ENCODE assay signal across 17 mouse cellular contexts in genomic region chr6:6207395-6207794, GRCm38 (mm10). TPM values are rescaled to one million over a fixed set of nuclear protein-coding genes. Genes with fewer than 3 reads are reported as not detected.
A peak's percentile ranks its signal among the peaks of the same experiment; 100 is the strongest.
DNase-seq lines count a peak whose midpoint lies in the region; ATAC-seq and TF ChIP-seq lines count a peak whose summit lies in the region.
"Had no signal": no experiment of that assay in that cellular context is flagged by ENCODE, and none has a peak within 500 bp of the region (broad histone marks: within the 10 kb centered on the region; RNA-seq: fewer than 3 reads in every experiment).

No protein-coding gene starts in this region.

- DNase-seq in heart, adult 11 months: peak; percentile 44
- no peak for DNase-seq in heart, postnatal 25 days (ENCODE audit: low spot score)
- DNase-seq in ES-E14 (ENCODE audit: low read depth, low spot score): no peak
- no peak for DNase-seq in liver, postnatal 0 days
- no peak for DNase-seq in neural tube, embryonic 10.5 days (ENCODE audit: extremely low spot score, low spot score)
- DNase-seq in thymus, postnatal 14 days: no peak
- no peak for DNase-seq in layer of hippocampus, adult 18-20 months (ENCODE audit: low spot score in 2 of 2)
- DNase-seq: cerebellum, adult 8-10 months; forebrain, postnatal 0 days; gastrocnemius, postnatal 25 days; kidney, postnatal 14 days; lung, postnatal 14 days; thymus, adult 2 months had no signal

- no peak overlapping the region; the same call in 1 of the 2 replicates for H3K27ac ChIP-seq in ES-E14 (ENCODE audit: insufficient read depth, low read depth, low read length, poor library complexity, severe bottlenecking)
- no peak overlapping the region for H3K27ac ChIP-seq in intestine, postnatal 0 days (ENCODE audit: low read depth, low read length)
- peak overlapping the region; percentile 77 for H3K27ac ChIP-seq in liver, postnatal 0 days (ENCODE audit: low read depth)
- H3K27ac ChIP-seq: hindbrain, embryonic 10.5 days had no signal

- intact Hi-C loops in heart, postnatal 25 days (cut with DNase I): no loop called here

- no peak for TF ChIP-seq CTCF in intestine, postnatal 0 days (IDR thresholded peaks at IDR 0.05; ENCODE audit: low read depth)
- TF ChIP-seq CTCF in liver, postnatal 0 days (IDR thresholded peaks at IDR 0.05; ENCODE audit: low read depth): no peak

- ATAC-seq in intestine, postnatal 0 days: peak; percentile 54; the same call in 1 of the 2 replicates
- ATAC-seq in liver, postnatal 0 days: peak; percentile 55
- ATAC-seq: forebrain, postnatal 0 days; inflammation-experienced regulatory T-cells, adult 6 months had no signal

- H3K4me3 ChIP-seq in ES-E14 (ENCODE audit: insufficient read depth in 1 of 2, low read depth in 1 of 2, low read length in 2 of 2, poor library complexity in 1 of 2, severe bottlenecking in 1 of 2): no peak overlapping the region
- H3K4me3 ChIP-seq in intestine, postnatal 0 days (ENCODE audit: low read depth, low read length): no peak overlapping the region
- H3K4me3 ChIP-seq in liver, postnatal 0 days (ENCODE audit: low read depth, low read length): no peak overlapping the region
- H3K4me3 ChIP-seq: hindbrain, embryonic 10.5 days had no signal

- in situ Hi-C loops in ES-E14 (cut with MboI; ENCODE audit: low sequenced_read_pairs in 2 of 2, unreplicated experiment in 2 of 2): no loop called here

- no peaks in the 10 kb centered on the region for H3K27me3 ChIP-seq in intestine, postnatal 0 days (replicated peaks; ENCODE audit: control insufficient read depth, insufficient read depth, low read length)
- H3K27me3 ChIP-seq in liver, postnatal 0 days (ENCODE audit: insufficient read depth, low read length): no peaks in the 10 kb centered on the region

- peaks cover 5% of the 10 kb centered on the region; the same call in 1 of the 2 replicates for H3K36me3 ChIP-seq in ES-E14 (ENCODE audit: control insufficient read depth, insufficient read depth, low read length, poor library complexity, severe bottlenecking)
- H3K36me3 ChIP-seq in intestine, postnatal 0 days (ENCODE audit: control insufficient read depth, insufficient read depth): no peaks in the 10 kb centered on the region
- H3K36me3 ChIP-seq in liver, postnatal 0 days (replicated peaks; ENCODE audit: insufficient read depth, low read length): no peaks in the 10 kb centered on the region

- H3K4me2 ChIP-seq in intestine, postnatal 0 days (replicated peaks; ENCODE audit: low read depth): no peak overlapping the region
- no peak overlapping the region for H3K4me2 ChIP-seq in liver, postnatal 0 days (ENCODE audit: low read depth, low read length)
- H3K4me2 ChIP-seq: midbrain, embryonic 11.5 days had no signal

- H3K9me3 ChIP-seq in ES-E14 (ENCODE audit: control insufficient read depth, insufficient read depth, low read depth, low read length): no peaks in the 10 kb centered on the region
- H3K9me3 ChIP-seq in intestine, postnatal 0 days (ENCODE audit: control insufficient read depth): no peaks in the 10 kb centered on the region
- H3K9me3 ChIP-seq in liver, postnatal 0 days (ENCODE audit: low read length): no peaks in the 10 kb centered on the region
- H3K9me3 ChIP-seq: hindbrain, embryonic 10.5 days had no signal

- H3K4me1 ChIP-seq in ES-E14 (ENCODE audit: control insufficient read depth in 2 of 2, insufficient read depth in 2 of 2, low read length in 2 of 2, poor library complexity in 1 of 2): peaks cover 25 to 34% of the 10 kb centered on the region in 2 experiments
- H3K4me1 ChIP-seq in intestine, postnatal 0 days (replicated peaks; ENCODE audit: control insufficient read depth, insufficient read depth, low read length): no peaks in the 10 kb centered on the region
- H3K4me1 ChIP-seq in liver, postnatal 0 days (ENCODE audit: insufficient read depth): peaks cover 52% of the 10 kb centered on the region

- 33% methylated on average over 1 of the region's 1 CpGs for WGBS in intestine, postnatal 0 days
- 24% methylated on average over 1 of the region's 1 CpGs for WGBS in liver, postnatal 0 days (ENCODE audit: insufficient replicate concordance)

- no peak for TF ChIP-seq EP300 in liver, postnatal 0 days (IDR thresholded peaks at IDR 0.05; ENCODE audit: low read depth)

- H3K9ac ChIP-seq in ES-E14 (ENCODE audit: insufficient read depth, low read depth, low read length, poor library complexity, severe bottlenecking): no peak overlapping the region
- no peak overlapping the region for H3K9ac ChIP-seq in intestine, postnatal 0 days (ENCODE audit: low read depth, low read length)
- H3K9ac ChIP-seq in liver, postnatal 0 days (replicated peaks): no peak overlapping the region
- H3K9ac ChIP-seq: forebrain, postnatal 0 days had no signal

TF ChIP-seq in ES-E14, 5 proteins besides CTCF, POLR2A, EP300 and RAD21:
- TF ChIP-seq MAFK (IDR thresholded peaks at IDR 0.05; ENCODE audit: insufficient read depth, low read depth, low read length): peak; percentile 93
- no peak for TF ChIP-seq HCFC1 (IDR thresholded peaks at IDR 0.05; ENCODE audit: borderline replicate concordance, insufficient read depth, low read length)
- no peak for TF ChIP-seq CHD2 (IDR thresholded peaks at IDR 0.05; ENCODE audit: low read depth, low read length)
- TF ChIP-seq ZC3H11A (IDR thresholded peaks at IDR 0.05; ENCODE audit: borderline replicate concordance, low read depth, low read length): no peak
TF ChIP-seq in ES-E14: peak in this region for 1.

RNA-seq across cellular contexts. Expression of gene Slc25a13, which starts 9.6 kb away (rescaled TPM):
- total RNA-seq in heart, postnatal 25 days (2021): 100 to 1,000 TPM; 124 to 140 TPM
- 36.7 and 53.5 TPM in 2 replicates for total RNA-seq in ES-E14 (2012; rRNA removed)
- polyA plus RNA-seq in intestine, postnatal 0 days (2015; fragmentation: Nextera tagmentation; extraction: Ambion mirVana): 32.3 and 35.4 TPM in 2 replicates
- 160 and 167 TPM in 2 replicates for polyA plus RNA-seq in liver, postnatal 0 days (2015; fragmentation: Nextera tagmentation; extraction: Ambion mirVana)
- 1 to 10 TPM; 3.5 to 5.4 TPM for total RNA-seq in layer of hippocampus, adult 18-20 months (2021)
